ENCODE assay signal across 8 mouse cellular contexts in genomic region chr11:3370928-3371598, GRCm38 (mm10). TPM values are rescaled to one million over a fixed set of nuclear protein-coding genes. Genes with fewer than 3 reads are reported as not detected.
DNase-seq lines count a peak whose midpoint lies in the region; ATAC-seq and TF ChIP-seq lines count a peak whose summit lies in the region.

No protein-coding gene starts in this region.

- no peaks in the 10 kb centered on the region for H3K36me3 ChIP-seq in ES-Bruce4 (ENCODE audit: control insufficient read depth, insufficient read depth, low read length, poor library complexity, severe bottlenecking)
- no peaks in the 10 kb centered on the region for H3K36me3 ChIP-seq in forebrain, embryonic 13.5 days (ENCODE audit: poor library complexity, severe bottlenecking)
- H3K36me3 ChIP-seq in liver, embryonic 16.5 days (ENCODE audit: control insufficient read depth, insufficient read depth) = no peaks in the 10 kb centered on the region
- H3K36me3 ChIP-seq in neural tube, embryonic 13.5 days = no peaks in the 10 kb centered on the region
- no peaks in the 10 kb centered on the region for H3K36me3 ChIP-seq in testis, adult 2 months (ENCODE audit: control insufficient read depth, insufficient read depth, low read length)

- TF ChIP-seq CTCF in ES-Bruce4 (IDR thresholded peaks at IDR 0.05; ENCODE audit: low read depth, low read length) = no peak
- no peak for TF ChIP-seq CTCF in testis, adult 2 months (IDR thresholded peaks at IDR 0.05; ENCODE audit: control insufficient read depth, insufficient read depth, insufficient replicate concordance, low read depth, low read length)

- no peaks in the 10 kb centered on the region for H3K9me3 ChIP-seq in ES-Bruce4 (replicated peaks; ENCODE audit: control insufficient read depth, insufficient read depth, low read length, poor library complexity, severe bottlenecking)
- H3K9me3 ChIP-seq in forebrain, embryonic 13.5 days (replicated peaks) = no peaks in the 10 kb centered on the region
- H3K9me3 ChIP-seq in liver, embryonic 16.5 days (replicated peaks; ENCODE audit: control insufficient read depth, low read length) = no peaks in the 10 kb centered on the region
- H3K9me3 ChIP-seq in neural tube, embryonic 13.5 days = no peaks in the 10 kb centered on the region

- H3K9ac ChIP-seq in ES-Bruce4 (ENCODE audit: low read depth, poor library complexity, severe bottlenecking) = peak overlapping the region; percentile 58
- peak overlapping the region; percentile 84 for H3K9ac ChIP-seq in forebrain, embryonic 13.5 days
- peak overlapping the region; percentile 56 for H3K9ac ChIP-seq in liver, embryonic 16.5 days (ENCODE audit: low read depth, low read length)
- H3K9ac ChIP-seq in neural tube, embryonic 13.5 days = peak overlapping the region; percentile 90

- WGBS in forebrain, embryonic 13.5 days = 3% methylated on average over 27 of the region's 27 CpGs
- WGBS in liver, embryonic 16.5 days (ENCODE audit: insufficient replicate concordance) = 9% methylated on average over 27 of the region's 27 CpGs
- 2% methylated on average over 27 of the region's 27 CpGs for WGBS in neural tube, embryonic 13.5 days

- peak; percentile 97 for ATAC-seq in forebrain, embryonic 13.5 days
- peak; percentile 92 for ATAC-seq in liver, embryonic 16.5 days (ENCODE audit: low read depth)
- peak; percentile 96 for ATAC-seq in neural tube, embryonic 13.5 days (ENCODE audit: low read depth)

- intact Hi-C loops in heart, postnatal 10 days (cut with DNase I) = loop anchor here (2.0 kb wide), 1 partner anchor 38 kb away; no protein-coding TSS in a partner anchor

- H3K27ac ChIP-seq in ES-Bruce4 (ENCODE audit: insufficient read depth, low read length) = peak overlapping the region; percentile 84
- H3K27ac ChIP-seq in forebrain, embryonic 13.5 days = peak overlapping the region; percentile 89
- H3K27ac ChIP-seq in liver, embryonic 16.5 days (ENCODE audit: low read length) = no peak overlapping the region
- H3K27ac ChIP-seq in neural tube, embryonic 13.5 days (replicated peaks) = peak overlapping the region; percentile 96
- H3K27ac ChIP-seq in testis, adult 2 months (ENCODE audit: control insufficient read depth, insufficient read depth, low read depth, low read length) = no peak overlapping the region

- peak; percentile 9 for TF ChIP-seq POLR2A in ES-Bruce4 (IDR thresholded peaks at IDR 0.05; ENCODE audit: insufficient read depth, low read length)
- TF ChIP-seq POLR2A in testis, adult 2 months (IDR thresholded peaks at IDR 0.05; ENCODE audit: control insufficient read depth, low read depth, low read length) = no peak

- no peaks in the 10 kb centered on the region for H3K27me3 ChIP-seq in ES-Bruce4 (ENCODE audit: control insufficient read depth, insufficient read depth, low read length, poor library complexity, severe bottlenecking)
- no peaks in the 10 kb centered on the region for H3K27me3 ChIP-seq in forebrain, embryonic 13.5 days
- no peaks in the 10 kb centered on the region for H3K27me3 ChIP-seq in liver, embryonic 16.5 days (ENCODE audit: control insufficient read depth, insufficient read depth, low read depth, low read length)
- no peaks in the 10 kb centered on the region for H3K27me3 ChIP-seq in neural tube, embryonic 13.5 days
- H3K27me3 ChIP-seq in testis, adult 2 months (ENCODE audit: control insufficient read depth, insufficient read depth, low read length) = no peaks in the 10 kb centered on the region

- TF ChIP-seq EP300 in ES-Bruce4 (IDR thresholded peaks at IDR 0.05; ENCODE audit: insufficient read depth, low read depth, low read length) = peak; percentile 27; the same call in 1 of the 2 replicates

- DNase-seq in cerebellum, adult 11 months = peak; percentile 74
- peak; percentile 86 to 87 for DNase-seq in heart, postnatal 10 days
- DNase-seq in kidney, postnatal 4 days = peak; percentile 85 to 90

- H3K4me2 ChIP-seq in forebrain, embryonic 13.5 days = peak overlapping the region; percentile 82
- H3K4me2 ChIP-seq in liver, embryonic 16.5 days (ENCODE audit: low read depth, low read length) = peak overlapping the region; percentile 64
- H3K4me2 ChIP-seq in neural tube, embryonic 13.5 days = peak overlapping the region; percentile 79

- peaks cover 9% of the 10 kb centered on the region for H3K4me1 ChIP-seq in ES-Bruce4 (ENCODE audit: control insufficient read depth, insufficient read depth, low read length)
- H3K4me1 ChIP-seq in forebrain, embryonic 13.5 days = peaks cover 52% of the 10 kb centered on the region
- peaks cover 13% of the 10 kb centered on the region for H3K4me1 ChIP-seq in liver, embryonic 16.5 days (ENCODE audit: control insufficient read depth, low read depth, low read length)
- H3K4me1 ChIP-seq in neural tube, embryonic 13.5 days (replicated peaks) = peaks cover 76% of the 10 kb centered on the region
- H3K4me1 ChIP-seq in testis, adult 2 months (ENCODE audit: control insufficient read depth, insufficient read depth, low read length) = peaks cover 15% of the 10 kb centered on the region

- peak overlapping the region; percentile 57 for H3K4me3 ChIP-seq in ES-Bruce4 (ENCODE audit: low read depth, low read length)
- H3K4me3 ChIP-seq in forebrain, embryonic 13.5 days = peak overlapping the region; percentile 64
- H3K4me3 ChIP-seq in liver, embryonic 16.5 days (ENCODE audit: low read depth, low read length) = peak overlapping the region; percentile 47
- peak overlapping the region; percentile 73 for H3K4me3 ChIP-seq in neural tube, embryonic 13.5 days
- peak overlapping the region; percentile 53 for H3K4me3 ChIP-seq in testis, adult 2 months (ENCODE audit: control insufficient read depth, low read depth, low read length)

RNA-seq across cellular contexts. Expression of gene Limk2, which starts 37.9 kb away (rescaled TPM):
- polyA plus RNA-seq in ES-Bruce4 (2011; ENCODE audit: insufficient read depth, insufficient read length, low read depth, missing spikeins) = 186 and 190 TPM in 2 replicates
- 75.6 and 81.3 TPM in 2 replicates for polyA plus RNA-seq in forebrain, embryonic 13.5 days (2015; fragmentation: Nextera tagmentation; extraction: Ambion mirVana)
- total RNA-seq in heart, postnatal 10 days (2021) = 10 to 100 TPM; 25.2 to 27.7 TPM
- polyA plus RNA-seq in liver, embryonic 16.5 days (2015; fragmentation: Nextera tagmentation; extraction: Ambion mirVana) = 6.7 and 7.3 TPM in 2 replicates
- polyA plus RNA-seq in neural tube, embryonic 13.5 days (2015; fragmentation: Nextera tagmentation; extraction: Ambion mirVana) = 128 and 143 TPM in 2 replicates
- 48.6 and 53.3 TPM in 2 replicates for polyA plus RNA-seq in testis, adult 2 months (2012; rRNA removed)

RNA-seq across cellular contexts. Expression of gene Pik3ip1, which starts 40.9 kb away (rescaled TPM):
- polyA plus RNA-seq in ES-Bruce4 (2011; ENCODE audit: insufficient read depth, insufficient read length, low read depth, missing spikeins) = 17.0 TPM in 2 replicates
- polyA plus RNA-seq in forebrain, embryonic 13.5 days (2015; fragmentation: Nextera tagmentation; extraction: Ambion mirVana) = 18.7 and 22.8 TPM in 2 replicates
- total RNA-seq in heart, postnatal 10 days (2021) = 10 to 100 TPM; 25.2 to 31.0 TPM
- 1.4 and 1.9 TPM in 2 replicates for polyA plus RNA-seq in liver, embryonic 16.5 days (2015; fragmentation: Nextera tagmentation; extraction: Ambion mirVana)
- 26.5 and 29.7 TPM in 2 replicates for polyA plus RNA-seq in neural tube, embryonic 13.5 days (2015; fragmentation: Nextera tagmentation; extraction: Ambion mirVana)
- polyA plus RNA-seq in testis, adult 2 months (2012; rRNA removed) = 146 and 160 TPM in 2 replicates

Comparison
In these comparisons a context has a peak if more than half of its experiments do, and no peak if none do; other contexts are left out.
1. H3K27ac ChIP-seq: peak in ES-Bruce4 (single experiment), forebrain, embryonic 13.5 days (single experiment) and neural tube, embryonic 13.5 days (single experiment); none in liver, embryonic 16.5 days (single experiment) and testis, adult 2 months (single experiment).
2. Peak in every context shown above with its lines, with median percentiles within 50 percentile points of each other: H3K4me3 ChIP-seq, H3K9ac ChIP-seq, DNase-seq, ATAC-seq and H3K4me2 ChIP-seq.